Comparison of ENCODE assay signal across 8 mouse cellular contexts in genomic region chr2:116064521-116064920, GRCm38 (mm10). TPM values are rescaled to one million over a fixed set of nuclear protein-coding genes. Genes with fewer than 3 reads are reported as not detected.
A peak's percentile ranks its signal among the peaks of the same experiment; 100 is the strongest.
DNase-seq lines count a peak whose midpoint lies in the region; ATAC-seq and TF ChIP-seq lines count a peak whose summit lies in the region.

No protein-coding gene starts in this region.

- H3K27me3 ChIP-seq in spleen, adult 2 months (ENCODE audit: control insufficient read depth, insufficient read depth, low read length) = peaks cover 19% of the 10 kb centered on the region
- H3K27me3 ChIP-seq in embryonic facial prominence, embryonic 13.5 days = peaks cover 34% of the 10 kb centered on the region
- peaks cover 5% of the 10 kb centered on the region; the same call in 1 of the 2 replicates for H3K27me3 ChIP-seq in intestine, embryonic 15.5 days (replicated peaks)

- DNase-seq in spleen, adult 2 months (ENCODE audit: low read depth in 1 of 2, low spot score in 2 of 2) = no peak
- no peak for DNase-seq in spleen, adult 12 weeks (ENCODE audit: low spot score)
- peak; percentile 25 for DNase-seq in lung, postnatal 36 days
- no peak for DNase-seq in cerebellum, postnatal 36 days
- no peak for DNase-seq in layer of hippocampus, postnatal 25 days (ENCODE audit: extremely low spot score in 1 of 2, low spot score in 1 of 2)
- no peak for DNase-seq in urinary bladder, adult 2 months (ENCODE audit: low spot score)

- H3K9ac ChIP-seq in embryonic facial prominence, embryonic 13.5 days = peak overlapping the region; percentile 87
- peak overlapping the region; percentile 90 for H3K9ac ChIP-seq in intestine, embryonic 15.5 days

- H3K9me3 ChIP-seq in embryonic facial prominence, embryonic 13.5 days = no peaks in the 10 kb centered on the region
- no peaks in the 10 kb centered on the region for H3K9me3 ChIP-seq in intestine, embryonic 15.5 days

- TF ChIP-seq CTCF in spleen, adult 2 months (IDR thresholded peaks at IDR 0.05; ENCODE audit: extremely low read depth, insufficient read depth, insufficient read length, insufficient replicate concordance) = no peak

- no peaks in the 10 kb centered on the region for H3K36me3 ChIP-seq in spleen, adult 2 months (ENCODE audit: control insufficient read depth, insufficient read depth, low read length)
- no peaks in the 10 kb centered on the region for H3K36me3 ChIP-seq in embryonic facial prominence, embryonic 13.5 days
- H3K36me3 ChIP-seq in intestine, embryonic 15.5 days = no peaks in the 10 kb centered on the region

- peak overlapping the region; percentile 72 for H3K4me2 ChIP-seq in embryonic facial prominence, embryonic 13.5 days
- peak overlapping the region; percentile 77 for H3K4me2 ChIP-seq in intestine, embryonic 15.5 days (replicated peaks)

- no peaks in the 10 kb centered on the region for H3K4me1 ChIP-seq in spleen, adult 2 months (ENCODE audit: control insufficient read depth, insufficient read depth, insufficient read length)
- H3K4me1 ChIP-seq in embryonic facial prominence, embryonic 13.5 days = peaks cover 31% of the 10 kb centered on the region
- no peaks in the 10 kb centered on the region for H3K4me1 ChIP-seq in intestine, embryonic 15.5 days (replicated peaks)

- H3K4me3 ChIP-seq in spleen, adult 2 months (ENCODE audit: extremely low read depth, insufficient read depth, insufficient read length) = peak overlapping the region; percentile 42
- H3K4me3 ChIP-seq in embryonic facial prominence, embryonic 13.5 days = peak overlapping the region; percentile 62
- H3K4me3 ChIP-seq in intestine, embryonic 15.5 days (replicated peaks) = peak overlapping the region; percentile 62

- ATAC-seq in embryonic facial prominence, embryonic 13.5 days (ENCODE audit: insufficient number of reproducible peaks, insufficient read depth, low FRiP score, low TSS enrichment, low read depth) = no peak
- no peak for ATAC-seq in intestine, embryonic 15.5 days

- no peak for TF ChIP-seq POLR2A in spleen, adult 2 months (IDR thresholded peaks at IDR 0.05; ENCODE audit: low read depth, low read length)

- H3K27ac ChIP-seq in spleen, adult 2 months (ENCODE audit: insufficient read depth, low read length) = no peak overlapping the region
- peak overlapping the region; percentile 94 for H3K27ac ChIP-seq in embryonic facial prominence, embryonic 13.5 days
- H3K27ac ChIP-seq in intestine, embryonic 15.5 days = peak overlapping the region; percentile 95

- WGBS in spleen, adult 2 months = 2% methylated on average over 19 of the region's 20 CpGs
- 0% methylated on average over 20 of the region's 20 CpGs for WGBS in embryonic facial prominence, embryonic 13.5 days
- under 1% methylated on average over 20 of the region's 20 CpGs for WGBS in intestine, embryonic 15.5 days

RNA-seq across cellular contexts. Expression of gene Meis2, which starts 1.1 kb away (rescaled TPM):
- polyA plus RNA-seq in spleen, adult 2 months (2012; rRNA removed) = 3.2 and 5.4 TPM in 2 replicates
- 43.1 and 45.6 TPM in 2 replicates for polyA plus RNA-seq in embryonic facial prominence, embryonic 13.5 days (2015; fragmentation: Nextera tagmentation; extraction: Ambion mirVana)
- 39.9 and 41.5 TPM in 2 replicates for polyA plus RNA-seq in intestine, embryonic 15.5 days (2015; fragmentation: Nextera tagmentation; extraction: Ambion mirVana)
- total RNA-seq in layer of hippocampus, postnatal 25 days (2021) = 10 to 100 TPM; 36.0 to 46.4 TPM
- 40.7 and 60.6 TPM in 2 replicates for polyA plus RNA-seq in urinary bladder, adult 2 months (2012; rRNA removed)
